Mouse (Mus musculus): Measurements from ENCODE around the gene Phlda3. TPM values are rescaled to one million over a fixed set of nuclear protein-coding genes. Genes with fewer than 3 reads are reported as not detected.

The Phlda3 gene
- polyA plus RNA-seq, 1 experiment: 3.2 TPM

DNA sequence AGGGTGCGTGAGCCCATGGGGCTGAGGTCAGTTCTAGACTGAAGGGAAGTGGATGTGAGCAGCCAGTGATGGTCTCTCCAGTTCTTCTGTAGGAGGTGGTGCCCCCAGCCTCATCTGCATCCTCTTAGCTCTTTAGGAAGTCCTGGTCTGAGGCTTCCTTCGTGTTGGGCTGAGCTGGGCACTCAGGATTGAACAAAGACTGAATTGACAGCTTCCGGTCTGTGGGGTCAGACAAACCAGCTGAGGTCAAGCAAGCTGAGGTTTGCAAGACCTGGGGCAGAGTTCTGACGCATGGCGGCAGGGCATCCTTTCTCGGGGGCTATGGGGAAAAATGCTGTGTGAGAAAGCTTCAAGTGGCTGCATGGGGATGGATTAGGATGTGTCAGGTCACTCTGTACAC lies 30.5 kb upstream of the Phlda3 start:
- H3K36me3 ChIP-seq (ENCODE audit: control insufficient read depth, insufficient read depth, low read length): no peaks in the 10 kb centered on the region
- no peak overlapping the region for H3K4me3 ChIP-seq (ENCODE audit: control insufficient read depth, low read depth, low read length)
- TF ChIP-seq CTCF (IDR thresholded peaks at IDR 0.05; ENCODE audit: control insufficient read depth, insufficient read depth, insufficient replicate concordance, low read depth, low read length) (no peak), POLR2A (IDR thresholded peaks at IDR 0.05; ENCODE audit: control insufficient read depth, low read depth, low read length) (no peak)
- no peaks in the 10 kb centered on the region for H3K4me1 ChIP-seq (ENCODE audit: control insufficient read depth, insufficient read depth, low read length)
- H3K27me3 ChIP-seq (ENCODE audit: control insufficient read depth, insufficient read depth, low read length): no peaks in the 10 kb centered on the region
- peak overlapping the region; percentile 39 for H3K27ac ChIP-seq (ENCODE audit: control insufficient read depth, insufficient read depth, low read depth, low read length)

- H3K4me3 ChIP-seq (ENCODE audit: control insufficient read depth, low read depth, low read length): no peak overlapping the region
- H3K36me3 ChIP-seq (ENCODE audit: control insufficient read depth, insufficient read depth, low read length): no peaks in the 10 kb centered on the region
- H3K4me1 ChIP-seq (ENCODE audit: control insufficient read depth, insufficient read depth, low read length): no peaks in the 10 kb centered on the region
- H3K27me3 ChIP-seq (ENCODE audit: control insufficient read depth, insufficient read depth, low read length): no peaks in the 10 kb centered on the region
- TF ChIP-seq POLR2A (IDR thresholded peaks at IDR 0.05; ENCODE audit: control insufficient read depth, low read depth, low read length) (no peak), CTCF (IDR thresholded peaks at IDR 0.05; ENCODE audit: control insufficient read depth, insufficient read depth, insufficient replicate concordance, low read depth, low read length) (no peak)
- no peak overlapping the region for H3K27ac ChIP-seq (ENCODE audit: control insufficient read depth, insufficient read depth, low read depth, low read length)
These were observed 20.9 kb upstream of the Phlda3 start for GRCm38 (mm10) chr1:135744987-135745386.

DNA sequence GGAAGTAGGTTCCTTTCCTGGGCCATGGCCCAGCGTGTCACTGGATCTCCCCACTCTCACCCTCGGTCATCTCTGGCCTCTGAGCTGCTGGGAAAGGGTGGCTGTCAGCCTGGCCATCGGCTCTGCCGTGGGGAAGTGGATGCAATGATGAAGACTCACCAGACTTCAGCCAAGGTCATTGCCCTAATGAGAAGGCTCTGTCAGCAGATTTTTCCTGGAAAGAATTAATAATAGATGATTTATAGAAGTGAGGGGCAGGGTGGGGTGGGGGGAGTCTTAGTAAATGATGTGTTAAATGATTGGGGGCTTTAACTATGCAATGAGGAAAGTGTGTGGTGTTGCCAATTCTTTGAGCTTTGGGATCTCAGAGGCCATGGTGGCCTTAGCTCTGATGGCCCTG lies 19.7 kb upstream of the Phlda3 start:
- Histone ChIP-seq H3K36me3 (ENCODE audit: control insufficient read depth, insufficient read depth, low read length) (no peaks in the 10 kb centered on the region), H3K27me3 (ENCODE audit: control insufficient read depth, insufficient read depth, low read length) (no peaks in the 10 kb centered on the region), H3K4me3 (ENCODE audit: control insufficient read depth, low read depth, low read length) (no peak overlapping the region), H3K27ac (ENCODE audit: control insufficient read depth, insufficient read depth, low read depth, low read length) (no peak overlapping the region), H3K4me1 (ENCODE audit: control insufficient read depth, insufficient read depth, low read length) (no peaks in the 10 kb centered on the region)
- no peak for TF ChIP-seq CTCF (IDR thresholded peaks at IDR 0.05; ENCODE audit: control insufficient read depth, insufficient read depth, insufficient replicate concordance, low read depth, low read length)
- no peak for TF ChIP-seq POLR2A (IDR thresholded peaks at IDR 0.05; ENCODE audit: control insufficient read depth, low read depth, low read length)

DNA sequence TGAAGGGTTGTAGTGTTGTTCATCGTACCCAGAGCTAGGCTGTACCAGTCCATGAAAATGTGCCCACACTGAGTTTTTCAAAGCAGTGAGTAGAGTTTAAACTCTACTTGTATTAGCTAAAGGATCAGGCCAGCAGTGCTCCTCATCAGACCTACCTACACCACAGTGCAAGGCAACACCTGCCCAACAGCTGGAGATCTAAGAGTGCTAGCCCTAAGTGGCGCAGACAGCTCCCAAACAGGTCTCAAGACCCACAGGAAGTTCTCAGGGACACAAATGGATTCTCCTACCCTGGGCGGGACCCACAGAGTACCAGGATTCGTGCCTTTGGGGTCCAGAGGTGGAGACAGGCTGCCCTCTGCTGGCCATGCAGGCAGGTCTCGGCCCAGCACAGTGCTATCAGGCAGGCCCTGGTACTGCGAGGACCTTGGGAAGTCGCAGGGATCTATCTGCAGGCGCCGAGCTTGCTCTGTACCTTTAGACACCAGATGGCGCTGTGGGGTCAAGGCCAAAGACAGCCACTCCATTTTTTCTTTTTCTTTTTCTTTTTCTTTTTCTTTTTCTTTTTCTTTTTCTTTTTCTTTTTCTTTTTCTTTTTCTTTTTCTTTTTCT lies 13.1 kb upstream of the Phlda3 start:
- no peak overlapping the region for H3K4me3 ChIP-seq (ENCODE audit: control insufficient read depth, low read depth, low read length)
- no peak overlapping the region for H3K27ac ChIP-seq (ENCODE audit: control insufficient read depth, insufficient read depth, low read depth, low read length)
- peak; percentile 80; the same call in 1 of the 2 replicates for TF ChIP-seq CTCF (IDR thresholded peaks at IDR 0.05; ENCODE audit: control insufficient read depth, insufficient read depth, insufficient replicate concordance, low read depth, low read length)
- TF ChIP-seq POLR2A (IDR thresholded peaks at IDR 0.05; ENCODE audit: control insufficient read depth, low read depth, low read length): no peak
- no peaks in the 10 kb centered on the region for H3K4me1 ChIP-seq (ENCODE audit: control insufficient read depth, insufficient read depth, low read length)
- H3K36me3 ChIP-seq (ENCODE audit: control insufficient read depth, insufficient read depth, low read length): no peaks in the 10 kb centered on the region
- no peaks in the 10 kb centered on the region for H3K27me3 ChIP-seq (ENCODE audit: control insufficient read depth, insufficient read depth, low read length)

GRCm38 (mm10) chr1:135755287-135755686 lies 10.6 kb upstream of the Phlda3 start:
- no peaks in the 10 kb centered on the region for H3K36me3 ChIP-seq (ENCODE audit: control insufficient read depth, insufficient read depth, low read length)
- TF ChIP-seq POLR2A (IDR thresholded peaks at IDR 0.05; ENCODE audit: control insufficient read depth, low read depth, low read length) (no peak), CTCF (IDR thresholded peaks at IDR 0.05; ENCODE audit: control insufficient read depth, insufficient read depth, insufficient replicate concordance, low read depth, low read length) (no peak)
- H3K4me3 ChIP-seq (ENCODE audit: control insufficient read depth, low read depth, low read length): no peak overlapping the region
- no peaks in the 10 kb centered on the region for H3K4me1 ChIP-seq (ENCODE audit: control insufficient read depth, insufficient read depth, low read length)
- H3K27ac ChIP-seq (ENCODE audit: control insufficient read depth, insufficient read depth, low read depth, low read length): no peak overlapping the region
- no peaks in the 10 kb centered on the region for H3K27me3 ChIP-seq (ENCODE audit: control insufficient read depth, insufficient read depth, low read length)

- Histone ChIP-seq H3K36me3 (ENCODE audit: control insufficient read depth, insufficient read depth, low read length) (no peaks in the 10 kb centered on the region), H3K27ac (ENCODE audit: control insufficient read depth, insufficient read depth, low read depth, low read length) (no peak overlapping the region), H3K4me3 (ENCODE audit: control insufficient read depth, low read depth, low read length) (no peak overlapping the region), H3K4me1 (ENCODE audit: control insufficient read depth, insufficient read depth, low read length) (no peaks in the 10 kb centered on the region), H3K27me3 (ENCODE audit: control insufficient read depth, insufficient read depth, low read length) (no peaks in the 10 kb centered on the region)
- TF ChIP-seq POLR2A (IDR thresholded peaks at IDR 0.05; ENCODE audit: control insufficient read depth, low read depth, low read length) (no peak), CTCF (IDR thresholded peaks at IDR 0.05; ENCODE audit: control insufficient read depth, insufficient read depth, insufficient replicate concordance, low read depth, low read length) (no peak)
These were observed 10.0 kb upstream of the Phlda3 start for GRCm38 (mm10) chr1:135755913-135756312.

- Histone ChIP-seq H3K4me3 (ENCODE audit: control insufficient read depth, low read depth, low read length) (no peak overlapping the region), H3K27me3 (ENCODE audit: control insufficient read depth, insufficient read depth, low read length) (no peaks in the 10 kb centered on the region), H3K36me3 (ENCODE audit: control insufficient read depth, insufficient read depth, low read length) (no peaks in the 10 kb centered on the region), H3K4me1 (ENCODE audit: control insufficient read depth, insufficient read depth, low read length) (no peaks in the 10 kb centered on the region), H3K27ac (ENCODE audit: control insufficient read depth, insufficient read depth, low read depth, low read length) (no peak overlapping the region)
- TF ChIP-seq POLR2A (IDR thresholded peaks at IDR 0.05; ENCODE audit: control insufficient read depth, low read depth, low read length) (no peak), CTCF (IDR thresholded peaks at IDR 0.05; ENCODE audit: control insufficient read depth, insufficient read depth, insufficient replicate concordance, low read depth, low read length) (no peak)
These were observed 8.6 kb upstream of the Phlda3 start for GRCm38 (mm10) chr1:135757287-135757686.
